Mouse (Mus musculus) lung, adult 2 months (tissue): Measurements from ENCODE around the gene Dbp.

Source experiments
- CTCF ChIP-seq: fragments of 200-500 bp; IDR thresholded peaks from 2 replicates; pipeline ENCODE4 v1.5.1; 2011; ENCODE audit warnings: mild to moderate bottlenecking, low read length, control low read depth; ENCODE audit not compliant: insufficient read depth
- POLR2A ChIP-seq: fragments of 200-500 bp; IDR thresholded peaks from 2 replicates; pipeline ENCODE4 v1.6.1; 2011; ENCODE audit warnings: low read depth, mild to moderate bottlenecking, control low read depth, low read length, borderline replicate concordance; ENCODE audit errors: extremely low read depth

DNA sequence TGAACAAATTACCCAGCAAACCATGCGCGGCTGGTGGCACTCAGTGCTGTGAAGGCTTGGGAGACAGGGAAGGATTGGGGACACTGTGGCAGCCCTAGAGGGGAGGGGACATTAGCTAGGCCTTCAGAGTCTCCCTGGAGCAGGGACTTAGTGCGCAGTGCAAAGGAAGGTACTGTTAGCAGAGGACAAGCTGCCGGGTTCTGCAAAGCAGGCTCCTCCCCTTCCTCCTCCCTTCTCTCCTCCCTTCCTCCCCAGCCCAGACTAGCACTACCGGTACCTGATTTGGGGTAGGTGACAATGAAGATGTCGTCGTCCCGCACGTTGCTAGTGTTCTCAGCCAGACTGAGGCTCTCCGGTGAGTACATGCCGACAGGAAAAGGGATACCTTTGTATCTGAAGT lies 36.9 kb downstream of the Dbp start:
- TF ChIP-seq CTCF = no peak
- peak; percentile 63; the same call in 1 of the 2 replicates for TF ChIP-seq POLR2A
